Mouse (Mus musculus) mature B cell (primary cell): ENCODE measurements around the gene Glod5.
"Not testable (repeated sequence)": the region's sequence is repeated elsewhere in the genome, so short reads cannot be mapped to it uniquely, and the experiment has no call there.

ENCODE experiments used
- in situ Hi-C: fragments of 300-500 bp; cut with MboI; formaldehyde crosslinking; loops from 2 replicates; pipeline ENCODE4 v1.14.3; 2019

The Glod5 gene

GRCm38 (mm10) chrX:8018286-8018685 lies at the start of gene Glod5:
Gene Glod5 (minus strand): TSS chrX:8018492.
- in situ Hi-C loops, result no loop called here

DNA sequence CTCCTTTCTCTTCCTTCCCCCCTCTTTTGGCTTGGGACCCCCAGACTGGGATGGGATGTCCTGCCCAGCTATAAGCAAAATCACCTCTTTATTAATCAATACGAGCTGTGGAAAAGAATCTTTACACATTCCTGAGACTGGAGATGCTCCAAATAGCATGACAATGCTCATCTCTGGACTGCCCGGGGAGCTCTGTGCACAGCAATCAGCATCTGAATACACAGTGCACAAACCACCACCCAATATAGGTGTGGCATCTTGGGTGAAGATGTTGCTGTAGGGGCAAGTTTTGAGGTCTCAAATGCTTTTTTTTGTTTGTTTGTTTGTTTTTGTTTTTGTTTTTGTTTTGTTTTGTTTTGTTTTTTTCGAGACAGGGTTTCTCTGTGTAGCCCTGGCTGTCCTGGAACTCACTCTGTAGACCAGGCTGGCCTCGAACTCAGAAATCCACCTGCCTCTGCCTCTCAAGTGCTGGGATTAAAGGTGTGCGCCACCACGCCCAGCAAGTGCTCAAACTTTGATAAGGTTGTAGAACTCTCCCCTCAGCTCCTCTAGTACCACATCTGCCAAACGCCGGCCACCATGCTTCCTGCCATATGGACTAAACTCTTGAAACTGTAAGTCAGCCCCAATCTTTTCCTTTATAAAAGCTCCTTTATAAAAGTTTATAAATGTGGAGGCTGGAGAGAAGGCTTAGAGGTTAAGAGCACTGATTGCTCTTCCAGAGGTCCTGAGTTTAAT lies 32.9 kb upstream of the Glod5 start:
- in situ Hi-C loops, result not testable (repeated sequence)

DNA sequence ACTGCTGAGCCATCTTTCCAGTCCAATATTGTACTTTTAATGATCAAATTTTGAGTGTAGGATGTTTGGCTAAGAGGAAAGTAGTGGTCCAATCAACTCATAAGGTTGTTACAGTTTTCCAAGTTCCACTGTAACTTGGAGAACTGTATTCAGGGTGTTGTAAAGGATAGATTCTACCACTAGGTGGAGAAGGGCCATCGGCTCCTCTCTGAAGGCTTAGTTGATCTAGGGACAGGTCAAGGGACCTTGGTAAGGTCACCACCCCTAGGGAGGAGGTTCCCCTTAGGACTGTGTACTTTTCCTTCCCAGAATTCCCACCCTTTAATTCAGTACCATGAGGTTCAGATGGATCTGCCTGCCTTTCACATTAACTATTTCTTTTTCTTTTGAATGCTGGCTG lies 14.7 kb upstream of the Glod5 start:
- in situ Hi-C loops, result loop anchor here (10.0 kb wide), 1 partner anchor 82 kb away; no protein-coding TSS in a partner anchor

DNA sequence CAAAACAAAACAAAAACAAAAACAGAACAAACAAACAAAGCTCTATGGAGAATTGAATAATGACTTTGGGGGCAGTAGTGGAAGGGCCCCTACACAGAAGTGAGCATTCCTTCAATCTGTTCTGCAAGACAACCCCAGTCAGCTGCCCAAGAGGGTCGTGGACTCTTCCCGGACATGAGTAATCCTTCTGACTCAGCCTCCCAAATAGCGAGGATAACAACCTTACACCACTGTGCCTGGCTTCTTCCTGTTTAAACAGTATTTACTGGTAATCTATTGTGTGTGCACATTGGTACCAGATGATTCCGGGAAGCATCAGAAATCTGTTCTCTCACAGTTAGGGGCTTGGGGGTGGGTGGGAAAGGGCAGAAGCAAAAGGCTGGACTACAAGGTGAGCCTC lies 8.5 kb upstream of the Glod5 start:
- in situ Hi-C loops, result no loop called here

DNA sequence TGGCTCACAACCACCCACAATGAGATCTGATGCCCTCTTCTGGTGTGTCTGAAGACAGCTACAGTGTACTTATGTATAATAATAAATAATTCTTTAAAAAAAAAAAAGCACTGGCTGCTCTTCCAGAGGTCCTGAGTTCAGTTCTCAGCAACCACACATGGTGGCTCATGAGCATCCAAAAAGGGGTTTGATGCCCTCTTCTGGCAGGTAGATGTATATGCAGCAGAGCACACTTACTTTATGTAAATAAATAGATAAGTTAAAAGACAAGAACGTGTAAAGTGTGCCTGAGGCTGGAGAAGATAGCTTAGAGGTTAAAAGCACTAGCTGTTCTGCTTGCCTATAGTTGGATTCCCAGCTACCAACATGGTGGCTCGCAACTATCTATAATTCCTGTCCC lies 6.5 kb upstream of the Glod5 start:
- in situ Hi-C loops, result no loop called here

- in situ Hi-C loops, result no loop called here
These were observed 2.0 kb upstream of the Glod5 start for GRCm38 (mm10) chrX:8020111-8020778.

- in situ Hi-C loops, result no loop called here
These were observed 1.1 kb downstream of the Glod5 start for GRCm38 (mm10) chrX:8017142-8017541.

DNA sequence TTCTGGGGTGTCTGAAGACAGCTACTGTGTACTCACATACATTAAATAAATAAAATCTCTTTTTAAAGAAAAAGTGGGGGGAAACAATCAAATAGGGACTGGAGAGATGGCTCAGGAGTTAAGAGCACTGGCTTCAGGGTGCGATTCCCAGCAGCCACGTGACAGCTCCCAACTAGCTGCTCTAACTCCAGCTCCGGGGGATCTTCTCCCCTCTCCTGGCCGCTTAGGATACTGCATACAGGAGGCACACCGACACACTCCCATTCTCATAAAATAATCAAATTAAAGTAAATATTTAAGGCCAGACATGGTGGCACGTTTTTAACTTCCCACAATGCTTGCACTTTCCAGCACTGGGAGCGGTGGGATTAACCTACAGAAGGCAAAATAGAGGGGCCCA lies 2.6 kb downstream of the Glod5 start:
- in situ Hi-C loops, result not testable (repeated sequence)

DNA sequence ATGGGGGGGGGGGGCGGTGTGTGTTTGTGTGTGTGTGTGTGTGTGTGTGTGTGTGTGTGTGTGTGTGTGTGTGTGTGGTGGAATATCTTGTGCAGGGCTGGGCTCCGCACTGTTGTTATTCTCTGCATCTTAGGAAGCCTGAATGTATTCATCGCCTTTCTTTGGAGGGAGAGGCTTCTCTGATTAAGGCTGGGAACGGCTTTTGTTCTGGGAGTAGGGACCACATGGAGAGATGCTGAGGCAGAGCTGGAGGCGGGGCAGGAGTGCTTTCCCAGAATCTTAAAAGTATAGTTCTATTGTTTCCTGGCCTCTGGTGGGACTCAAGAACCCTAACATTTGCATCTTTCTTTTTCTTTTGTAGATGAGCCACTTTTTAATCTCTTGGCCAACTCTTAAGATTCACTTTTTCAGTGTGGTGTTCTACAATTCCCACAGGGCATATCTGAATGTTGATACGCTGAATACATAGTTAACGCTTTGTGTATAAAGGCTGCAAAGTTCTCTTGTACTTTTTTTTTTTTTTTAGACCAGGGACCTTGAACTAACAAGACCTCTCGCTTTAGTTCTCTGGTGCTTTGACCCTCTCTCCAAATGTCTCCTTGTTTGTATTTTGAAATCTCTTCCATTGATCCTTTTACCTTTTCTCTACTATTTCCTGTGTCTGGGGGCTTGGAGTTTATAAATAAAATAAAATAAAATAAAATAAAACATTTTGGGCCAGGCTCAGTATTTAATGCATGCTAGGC lies 4.5 kb downstream of the Glod5 start:
- in situ Hi-C loops, result no loop called here

DNA sequence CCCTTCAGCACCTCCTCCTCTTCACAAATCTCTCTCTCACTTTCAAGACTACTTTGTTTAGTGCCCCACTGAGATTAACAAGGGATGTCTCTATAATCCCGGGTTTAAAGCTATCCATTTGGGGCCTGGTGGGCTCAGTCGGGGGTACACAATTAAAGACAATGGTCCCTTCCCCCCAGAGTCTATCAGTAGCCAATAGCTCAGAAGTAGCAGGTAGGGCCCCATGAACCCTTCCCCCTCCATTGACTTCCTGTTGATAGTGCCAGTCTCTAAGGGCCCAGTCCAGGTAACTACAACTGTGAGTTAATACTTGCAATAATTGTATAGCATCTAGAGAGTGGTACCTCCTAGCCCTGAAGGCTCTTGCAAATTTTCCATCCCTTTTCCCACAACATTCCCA lies 5.1 kb downstream of the Glod5 start:
- in situ Hi-C loops, result no loop called here

- in situ Hi-C loops, result not testable (repeated sequence)
These were observed 8.9 kb downstream of the Glod5 start for GRCm38 (mm10) chrX:8009356-8009755.

DNA sequence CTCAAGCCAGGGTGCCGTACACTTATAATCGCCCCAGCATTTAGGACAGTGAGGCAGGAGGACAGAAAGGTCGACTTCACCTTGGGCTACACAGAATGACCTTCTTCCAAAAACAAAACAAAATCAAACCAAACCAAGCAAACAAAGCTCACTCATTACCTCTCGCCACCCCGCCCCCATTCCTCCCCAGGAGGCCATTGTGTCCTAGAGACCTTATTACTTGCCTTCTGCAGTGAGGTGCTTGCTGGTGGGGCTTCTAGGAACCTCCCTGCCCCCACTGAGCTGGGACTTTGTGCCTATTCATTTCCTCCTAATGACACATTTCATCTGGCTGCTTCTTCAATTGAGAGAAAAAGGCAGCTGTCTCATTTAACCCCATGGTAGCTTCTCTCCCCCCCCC lies 9.7 kb downstream of the Glod5 start:
- in situ Hi-C loops, result no loop called here

- in situ Hi-C loops, result no loop called here
These were observed 15.3 kb downstream of the Glod5 start for GRCm38 (mm10) chrX:8002971-8003370.

- in situ Hi-C loops, result no loop called here
These were observed 16.3 kb downstream of the Glod5 start for GRCm38 (mm10) chrX:8002001-8002400.

GRCm38 (mm10) chrX:8000546-8001192 lies 17.6 kb downstream of the Glod5 start:
- in situ Hi-C loops, result no loop called here

DNA sequence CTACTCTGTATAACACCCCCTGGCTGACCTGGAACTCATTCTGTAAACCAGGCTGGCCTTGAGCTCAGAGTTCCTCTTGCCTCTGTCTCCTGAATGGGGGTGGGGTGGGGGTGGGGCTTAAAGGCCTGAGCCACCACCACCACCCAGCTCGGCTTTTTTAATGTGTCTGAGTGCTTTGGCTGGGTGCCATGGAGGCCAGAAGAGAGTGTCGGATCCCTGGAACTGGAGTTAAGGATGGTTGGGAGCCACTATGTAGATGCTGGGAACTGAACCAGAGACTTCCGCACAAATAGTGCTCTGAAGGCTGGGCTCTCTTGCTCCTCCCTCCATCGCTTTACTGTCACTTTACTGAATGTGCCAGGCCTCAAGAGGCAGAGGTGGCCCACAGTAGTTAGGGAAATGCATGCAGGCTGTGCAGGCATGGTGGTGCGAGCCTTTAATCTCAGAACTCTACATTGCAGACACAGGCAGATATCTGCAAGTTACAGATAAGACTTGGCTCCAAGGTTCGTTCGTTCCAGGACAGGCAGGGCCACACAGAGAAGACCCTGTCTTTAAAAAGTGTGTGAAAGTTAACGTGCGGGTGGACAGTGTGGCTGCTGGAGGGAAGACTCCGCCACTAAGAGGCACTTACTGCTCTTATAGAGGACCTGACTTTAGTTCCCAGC lies 25.1 kb downstream of the Glod5 start:
- in situ Hi-C loops, result no loop called here

- in situ Hi-C loops, result no loop called here
These were observed 25.8 kb downstream of the Glod5 start for GRCm38 (mm10) chrX:7992379-7993067.

DNA sequence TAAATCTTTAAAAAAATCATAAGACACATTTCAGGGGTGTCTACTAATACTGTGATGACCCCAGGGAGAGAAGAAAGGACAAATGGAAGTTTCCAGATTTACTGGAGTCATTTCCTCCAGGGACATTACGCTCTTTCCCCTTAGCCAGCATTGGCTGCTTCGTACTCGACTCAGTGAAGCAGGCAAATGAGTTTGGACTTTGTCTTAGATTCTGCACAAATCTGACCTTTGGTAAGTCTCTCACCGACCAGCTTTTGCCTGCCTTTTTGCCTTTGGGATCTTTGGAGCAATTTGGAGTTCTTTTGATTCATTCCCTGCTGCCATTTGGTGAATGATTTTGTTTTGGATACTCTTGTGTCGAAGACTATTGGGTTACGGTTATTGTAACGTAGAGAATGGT lies 36.9 kb downstream of the Glod5 start:
- in situ Hi-C loops, result no loop called here

GRCm38 (mm10) chrX:7977892-7978291 lies 40.4 kb downstream of the Glod5 start, which contains the start of gene Gata1:
Gene Gata1 (minus strand): TSS chrX:7978071.
- in situ Hi-C loops, result no loop called here

GRCm38 (mm10) chrX:7971292-7971691 lies 47.0 kb downstream of the Glod5 start:
- in situ Hi-C loops, result no loop called here

DNA sequence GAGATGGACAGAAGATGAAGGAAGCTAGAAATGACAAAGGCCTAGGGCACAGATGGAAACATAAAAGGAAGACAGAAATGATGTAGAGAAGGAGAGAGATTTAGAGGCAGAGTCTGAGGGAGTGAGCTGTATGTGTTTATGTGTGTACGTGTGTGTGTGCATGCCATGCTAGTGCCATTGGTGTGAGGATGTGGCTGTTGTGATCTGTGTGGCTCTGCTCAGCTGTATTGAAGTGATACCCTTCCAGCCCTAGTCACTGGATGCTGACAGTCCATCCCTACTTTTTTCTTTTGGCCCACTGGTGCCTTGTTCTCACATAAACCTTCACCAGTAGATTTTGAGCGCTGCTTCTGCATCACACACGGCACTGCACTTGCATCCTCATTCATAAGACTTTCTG lies 49.4 kb downstream of the Glod5 start:
- in situ Hi-C loops, result no loop called here
